Mouse (Mus musculus): Measurements from ENCODE around the gene Zfp319.
A peak's percentile ranks its signal among the peaks of the same experiment; 100 is the strongest.
"Not testable (repeated sequence)": the region's sequence is repeated elsewhere in the genome, so short reads cannot be mapped to it uniquely, and the experiment has no call there.

Zfp319 gene

DNA sequence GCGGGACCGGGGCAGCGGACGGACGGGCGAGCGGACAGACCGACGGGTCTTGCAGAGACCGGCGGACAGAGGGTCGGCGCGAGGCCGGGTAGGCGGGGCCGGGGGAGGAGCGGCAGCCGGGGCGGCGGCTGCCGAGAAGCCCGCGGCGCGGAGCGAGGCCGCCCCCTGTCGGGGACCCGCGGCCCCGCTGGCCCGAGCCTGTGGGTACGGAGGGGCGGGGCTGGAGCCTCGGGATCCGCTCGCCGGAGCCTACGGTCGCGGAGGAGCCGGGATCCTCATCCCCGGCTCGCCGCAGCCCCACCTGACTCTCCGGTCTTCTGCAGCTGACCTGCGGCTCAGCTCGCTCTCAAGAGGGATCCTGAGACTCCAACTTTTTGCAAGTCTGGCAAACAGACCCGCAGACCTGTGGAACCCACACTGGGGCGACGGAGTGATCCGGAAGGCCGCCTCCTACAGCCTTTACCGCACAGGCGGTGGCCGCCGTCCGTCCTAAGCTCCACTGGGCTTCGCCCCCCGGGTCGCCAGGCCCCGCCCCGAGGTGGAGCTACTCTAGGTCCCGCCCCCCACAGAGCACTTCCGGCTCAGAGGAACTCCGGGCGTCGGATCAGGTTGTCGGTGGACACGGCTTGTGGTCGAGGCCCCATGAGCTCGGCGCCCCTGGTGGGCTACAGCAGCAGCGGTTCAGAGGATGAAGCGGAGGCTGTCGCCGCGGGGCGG is at the start of gene Zfp319, which contains the start of gene Usb1:
Zfp319 (minus strand) TSS at position 231 of the 717 bp plus-strand sequence.
Usb1 (plus strand) TSS at position 565 of the 717 bp plus-strand sequence.
- DNase-seq: peak; percentile 95

DNA sequence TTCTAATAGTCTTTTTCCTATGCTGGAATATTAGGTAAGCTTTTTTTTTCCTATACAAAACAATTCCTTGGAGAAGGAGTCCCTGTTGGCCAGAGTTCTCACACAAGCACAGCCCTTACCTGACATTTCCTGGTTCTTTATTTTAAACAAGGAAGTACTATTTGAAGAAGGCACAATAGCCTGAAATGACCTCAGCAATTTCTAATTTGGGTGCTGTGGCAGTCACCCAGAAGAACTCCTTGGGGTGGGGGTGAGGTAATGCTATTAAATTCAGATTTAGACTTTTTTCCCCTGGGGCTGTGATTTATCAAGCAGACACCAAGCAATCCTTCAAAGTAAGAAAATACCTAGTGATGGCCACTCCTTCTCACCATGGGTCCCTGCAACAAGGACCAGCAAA is 49.2 kb upstream of the Zfp319 start:
- no peak for DNase-seq

DNA sequence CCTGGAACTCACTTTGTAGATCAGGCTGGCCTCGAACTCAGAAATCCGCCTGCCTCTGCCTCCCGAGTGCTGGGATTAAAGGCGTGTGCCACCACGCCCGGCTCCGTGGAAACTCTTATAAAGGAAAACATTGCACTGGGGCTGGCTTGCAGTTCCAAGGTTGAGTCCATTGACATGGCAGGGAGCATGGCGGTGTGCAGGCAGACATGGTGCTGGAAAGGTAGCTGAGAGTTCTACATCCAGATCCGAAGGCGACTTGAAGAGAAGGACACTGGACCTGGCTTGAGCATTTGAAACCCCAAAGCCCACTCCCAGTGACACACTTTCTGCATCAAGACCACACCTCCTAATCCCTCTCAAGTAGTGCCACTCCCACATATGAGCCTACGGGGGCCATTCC is 47.2 kb upstream of the Zfp319 start:
- DNase-seq: not testable (repeated sequence)

DNA sequence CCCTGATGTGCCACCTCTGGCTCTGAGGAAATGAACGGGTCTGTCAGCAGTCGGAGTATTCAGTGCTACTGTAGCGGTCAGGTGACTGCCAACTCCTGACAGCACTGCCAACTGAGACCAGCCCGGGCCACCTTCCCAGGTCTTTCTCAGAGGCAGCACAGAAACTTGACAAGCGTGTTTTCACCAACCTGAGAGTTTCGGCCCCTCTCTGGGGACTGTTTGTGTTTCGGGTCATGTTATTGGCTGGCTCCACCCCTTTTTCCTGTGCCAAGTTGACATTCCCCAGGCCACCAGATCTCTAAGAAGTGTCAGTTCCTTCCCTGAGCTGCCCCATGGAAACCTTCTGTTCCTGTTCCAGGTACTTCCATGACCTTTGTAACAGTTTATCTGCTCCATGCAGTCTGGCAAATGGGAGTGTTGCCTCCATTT is 46.1 kb upstream of the Zfp319 start:
- peak; percentile 29 for DNase-seq

DNA sequence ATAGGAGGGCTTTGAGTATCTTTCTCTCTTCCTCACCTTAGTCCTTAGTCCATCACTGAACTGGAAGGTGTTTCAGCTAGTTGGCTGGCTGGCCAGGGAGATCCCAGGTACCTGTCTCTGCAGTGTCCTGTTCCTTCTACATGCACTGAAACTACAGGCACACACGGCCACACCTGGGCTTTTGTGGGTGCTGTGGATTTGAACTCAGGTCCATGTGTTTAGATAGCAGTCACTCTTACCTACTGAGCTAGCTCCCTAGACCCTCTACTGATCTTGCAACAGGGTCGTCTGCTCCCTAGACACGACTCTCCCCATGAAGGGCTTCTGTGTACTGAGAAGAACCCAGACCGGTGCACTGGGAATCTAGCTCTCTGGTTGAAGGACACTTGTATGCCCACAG is 45.4 kb upstream of the Zfp319 start:
- DNase-seq: no peak

DNA sequence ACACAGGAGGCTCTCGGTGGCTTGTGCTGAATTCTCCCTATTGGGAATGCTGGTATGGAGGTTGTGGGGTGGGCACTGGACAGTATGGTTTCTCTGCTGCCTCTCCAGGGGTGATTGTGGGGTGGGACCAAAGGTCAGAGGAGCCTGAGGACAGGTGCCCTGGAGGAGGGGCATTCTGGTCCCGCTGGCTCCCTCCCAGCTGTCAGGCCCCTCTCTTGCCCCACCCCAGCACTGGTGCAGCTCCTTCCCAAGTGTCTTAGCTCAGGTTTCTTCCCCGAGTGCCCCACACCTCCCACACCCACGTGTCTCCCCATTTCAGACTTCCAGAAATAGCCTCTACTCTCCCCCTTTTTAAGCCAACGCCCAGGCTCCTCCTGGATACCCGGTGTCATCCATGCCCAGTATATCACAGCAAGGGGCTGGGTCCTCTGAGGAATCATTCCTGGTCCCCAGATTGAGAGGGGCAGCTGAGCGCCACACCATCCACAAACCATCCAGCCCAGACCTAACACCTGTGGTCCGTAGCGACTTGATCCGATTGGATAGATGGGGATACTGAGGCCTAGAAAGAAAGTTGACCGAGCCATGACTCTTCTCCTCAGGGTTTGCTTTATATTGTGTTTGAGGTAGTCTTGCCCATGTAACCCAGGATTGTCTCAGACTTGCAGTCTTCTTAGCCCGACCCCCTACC is 44.7 kb upstream of the Zfp319 start:
- DNase-seq: no peak

DNA sequence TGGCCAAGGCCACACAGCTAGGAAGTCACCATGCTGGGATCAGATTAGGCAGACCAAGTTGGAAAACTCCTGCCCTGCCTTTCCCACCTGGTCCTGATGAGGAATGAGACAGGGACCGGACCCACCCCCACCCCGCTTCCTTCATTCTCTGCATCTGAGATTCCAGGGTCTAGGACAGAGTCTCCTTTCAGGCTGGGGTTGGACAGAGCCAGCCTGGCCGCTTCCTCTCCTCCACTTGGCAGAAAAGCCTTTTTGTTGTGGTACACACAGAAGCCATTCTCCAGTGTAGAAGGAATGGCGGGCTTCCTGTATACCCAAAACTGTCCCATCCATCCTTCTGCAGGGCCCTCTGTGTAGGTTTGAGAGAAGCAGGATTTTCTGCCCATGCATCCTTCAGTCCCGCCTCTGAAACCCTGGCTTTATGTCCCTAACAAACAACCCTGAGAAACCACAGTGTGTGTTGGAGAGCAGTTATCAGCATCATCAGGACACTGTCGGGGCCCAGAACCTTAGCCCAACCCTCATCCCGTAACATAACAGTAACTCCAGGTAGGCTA is 43.7 kb upstream of the Zfp319 start:
- no peak for DNase-seq

DNA sequence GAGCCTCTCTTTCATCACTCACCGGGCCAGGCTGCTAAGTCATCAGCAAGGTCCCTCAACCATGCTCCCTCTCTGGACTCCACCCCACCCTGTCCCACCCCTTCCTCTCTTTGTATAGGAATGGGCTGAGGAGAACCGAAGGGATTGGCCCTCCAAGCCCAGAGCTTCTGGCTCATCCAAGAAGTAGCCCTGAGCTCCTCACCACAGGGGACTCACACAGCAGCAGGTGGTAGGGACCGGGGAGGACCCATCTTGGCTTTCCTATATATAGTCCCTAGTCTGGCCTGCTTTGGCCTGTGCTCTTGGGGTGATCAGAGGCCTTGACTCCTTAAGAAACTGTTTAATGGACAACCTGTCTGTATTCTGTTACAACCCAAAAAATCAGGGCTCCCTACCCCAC is 42.7 kb upstream of the Zfp319 start:
- no peak for DNase-seq

DNA sequence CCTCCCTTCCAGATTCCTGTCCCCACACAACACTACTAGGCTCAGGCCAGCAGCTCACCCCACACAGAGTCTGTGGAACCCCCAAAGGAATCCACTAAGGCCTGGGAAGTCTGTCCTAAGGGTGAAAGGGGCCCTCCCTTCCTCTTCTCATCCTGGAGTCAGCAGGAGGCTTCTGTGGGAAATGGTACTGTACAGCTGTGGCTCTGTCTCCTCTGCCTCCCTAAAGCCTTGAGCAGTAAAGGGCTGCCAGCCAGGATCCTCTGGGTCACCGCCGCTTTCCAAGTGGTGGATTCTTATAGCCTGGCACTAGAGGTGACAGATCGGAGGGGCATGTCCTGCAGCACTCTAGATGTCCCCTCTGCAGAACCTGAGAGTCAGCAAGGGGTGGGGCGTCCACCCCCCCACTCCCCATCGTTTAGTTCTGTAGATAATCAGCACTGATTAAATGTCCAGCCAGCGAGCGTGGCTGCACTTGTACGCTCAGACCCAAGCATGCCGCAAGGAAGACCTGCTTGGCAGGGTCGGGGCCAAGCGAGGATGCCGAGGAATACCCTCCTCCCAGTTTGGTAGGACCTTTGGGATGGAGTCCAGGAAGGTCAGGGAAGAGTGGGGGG is 41.7 kb upstream of the Zfp319 start:
- no peak for DNase-seq

DNA sequence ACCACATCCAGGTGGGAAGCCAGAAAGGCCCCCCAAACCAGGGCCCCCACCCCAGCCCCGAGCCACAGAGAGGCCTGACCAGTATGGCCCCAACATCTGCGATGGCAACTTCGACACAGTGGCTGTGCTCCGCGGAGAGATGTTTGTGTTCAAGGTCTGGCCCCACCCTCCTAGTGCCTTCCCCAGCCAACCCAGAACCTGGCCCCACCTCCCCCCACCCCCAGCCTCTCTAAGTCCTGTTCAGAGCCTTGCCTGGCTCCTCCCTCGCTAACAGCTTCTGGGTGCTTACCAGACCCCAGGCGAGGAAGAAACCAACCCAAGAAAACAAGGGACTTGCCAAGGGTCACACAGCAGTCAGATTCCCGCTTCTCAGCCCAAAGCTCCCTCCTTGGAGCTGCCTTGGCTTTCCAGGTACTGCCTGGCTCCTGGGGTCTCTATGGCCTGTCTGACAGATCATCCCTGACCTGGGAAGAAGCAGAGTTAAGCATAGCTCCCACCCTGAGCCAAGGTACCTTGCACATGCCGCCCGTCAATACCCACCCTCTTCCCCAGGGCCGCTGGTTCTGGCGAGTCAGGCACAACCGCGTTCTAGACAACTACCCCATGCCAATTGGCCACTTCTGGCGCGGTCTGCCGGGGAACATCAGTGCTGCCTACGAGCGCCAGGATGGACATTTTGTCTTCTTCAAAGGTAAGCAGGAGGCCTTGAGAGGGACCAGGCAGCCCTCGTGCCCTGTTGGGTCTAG is 38.0 kb upstream of the Zfp319 start:
- DNase-seq: no peak

DNA sequence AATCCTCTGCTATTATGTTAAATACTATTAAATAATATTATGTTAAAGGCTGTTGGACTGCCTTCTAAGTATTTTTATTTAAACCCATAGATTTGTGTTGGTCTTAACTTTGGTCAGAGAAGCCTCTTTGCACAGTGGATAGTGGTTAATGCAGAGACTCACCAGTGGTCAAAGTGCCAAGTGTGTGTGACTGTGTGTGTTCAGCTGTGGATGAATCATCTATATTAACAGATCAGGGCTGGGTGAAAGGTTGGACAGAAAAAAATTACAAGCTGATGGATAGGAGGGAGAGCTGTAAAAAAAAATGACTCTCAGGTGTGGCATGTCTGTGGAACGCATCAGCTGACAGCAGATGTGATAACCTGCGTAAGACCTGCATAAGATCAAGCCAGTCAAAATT is 32.1 kb upstream of the Zfp319 start:
- DNase-seq: no peak

DNA sequence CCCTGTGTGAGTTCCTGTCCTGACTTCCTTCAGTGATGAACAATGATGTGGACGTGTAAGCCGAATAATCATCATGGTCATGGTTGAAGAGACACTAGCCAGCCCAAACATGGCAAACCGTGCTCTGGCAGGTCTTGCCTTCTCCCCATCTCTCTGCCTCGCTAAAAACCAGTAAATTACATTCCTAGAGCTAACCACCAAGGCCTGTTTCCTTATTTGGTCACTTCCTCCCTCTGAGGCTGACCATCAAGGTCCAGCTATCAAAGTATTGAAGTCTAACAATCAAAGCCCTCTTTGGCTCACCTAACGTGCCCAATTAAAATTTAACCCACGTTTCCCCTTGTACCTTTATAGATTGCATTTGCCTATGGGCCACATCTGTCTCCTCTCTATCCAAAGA is 30.5 kb upstream of the Zfp319 start:
- no peak for DNase-seq

DNA sequence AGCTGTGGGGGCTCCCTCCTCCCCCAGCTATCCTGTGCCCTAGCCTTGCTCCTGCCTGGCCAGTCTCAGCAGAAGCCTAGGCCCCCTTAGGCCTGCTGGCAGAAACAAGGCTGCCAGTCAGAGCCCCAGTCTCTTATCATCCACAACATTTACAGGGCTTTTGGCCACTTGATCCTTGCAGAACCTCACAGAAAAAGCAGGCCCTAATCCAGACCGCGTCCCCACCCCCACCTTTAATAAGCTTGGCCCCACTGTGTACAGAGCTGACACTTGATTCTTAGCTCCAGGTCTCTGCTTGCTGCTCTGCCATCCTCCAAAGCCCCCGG is 29.2 kb upstream of the Zfp319 start:
- no peak for DNase-seq

DNA sequence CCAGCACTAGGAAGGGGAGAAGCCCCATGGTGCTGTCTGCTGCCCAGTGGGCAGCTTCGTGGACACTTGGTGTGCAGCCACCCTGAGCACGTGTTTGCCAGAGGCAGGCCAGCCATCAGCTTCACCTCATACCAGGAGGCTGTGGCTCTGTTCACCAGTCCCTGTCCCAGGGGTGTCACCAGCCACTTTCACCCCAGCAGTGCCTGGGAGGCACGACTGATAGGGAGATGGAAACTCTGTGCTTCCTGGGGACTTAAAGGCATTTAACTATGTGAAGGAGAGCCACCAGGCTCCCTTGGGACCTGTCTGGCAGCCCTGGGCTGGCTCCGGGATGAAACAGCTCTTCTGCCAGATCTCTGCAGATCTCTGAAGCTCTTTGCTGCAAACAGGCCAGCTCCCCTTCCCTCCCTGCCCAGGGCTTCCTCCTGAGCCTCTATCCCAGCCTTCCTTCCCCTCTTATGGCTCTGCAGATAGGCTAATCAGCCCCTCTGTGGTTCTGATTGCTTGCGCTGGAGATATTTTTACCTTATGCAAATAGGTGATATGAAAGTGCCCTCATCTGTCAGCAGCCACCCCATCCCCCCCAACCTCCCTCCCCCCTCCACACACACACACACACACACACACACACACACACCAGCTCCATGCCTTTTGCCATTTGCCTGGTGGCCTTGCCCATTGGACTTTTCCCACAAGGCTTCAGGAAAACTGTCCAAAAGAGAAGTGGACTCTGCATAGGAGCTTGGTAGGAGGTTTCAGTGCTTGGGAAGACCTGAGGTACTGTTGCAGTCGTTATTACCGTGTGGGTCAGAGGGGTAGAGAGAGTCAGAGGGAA is 28.6 kb upstream of the Zfp319 start:
- no peak for DNase-seq

DNA sequence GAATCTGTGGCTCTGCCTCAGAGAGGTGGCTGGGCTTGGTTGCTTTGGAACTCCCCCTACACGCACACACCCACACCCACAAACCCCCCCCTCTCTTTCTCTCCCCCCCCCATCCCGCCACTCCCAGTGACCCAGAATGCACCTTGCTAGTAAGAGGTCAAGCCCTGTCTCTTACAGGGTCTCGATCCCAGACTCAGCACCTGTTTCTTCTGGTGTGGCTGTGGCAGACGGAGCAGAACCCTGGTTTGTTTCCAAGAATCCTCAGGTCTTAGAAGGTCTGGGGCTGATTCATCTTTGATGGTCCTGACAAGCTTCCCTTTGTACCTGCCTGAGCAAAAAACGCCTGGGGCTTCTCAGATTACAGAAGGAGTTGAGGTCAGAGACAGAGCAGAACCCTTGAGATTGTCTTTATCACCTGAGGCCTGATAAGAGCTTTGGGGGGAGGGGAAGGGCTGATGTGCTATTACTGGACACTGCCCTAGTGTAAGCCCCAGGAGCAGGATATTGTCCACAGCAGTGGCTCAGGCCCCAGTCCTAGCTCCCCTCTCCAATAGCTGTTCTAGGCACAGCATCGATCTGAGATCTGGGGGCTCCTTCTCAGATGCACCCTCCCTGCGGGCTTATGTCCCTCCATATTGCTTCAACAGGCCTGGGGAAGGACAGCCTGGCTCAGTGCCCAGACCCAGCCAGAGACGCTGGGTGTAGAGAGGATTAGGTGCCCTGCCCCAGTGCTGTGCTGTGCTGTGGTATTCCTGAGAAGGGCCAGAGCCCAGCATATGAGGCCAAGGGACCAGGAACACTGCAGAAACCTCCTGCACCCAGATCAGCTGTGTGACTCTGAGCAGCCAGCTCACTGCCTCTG is 27.0 kb upstream of the Zfp319 start:
- DNase-seq: no peak

DNA sequence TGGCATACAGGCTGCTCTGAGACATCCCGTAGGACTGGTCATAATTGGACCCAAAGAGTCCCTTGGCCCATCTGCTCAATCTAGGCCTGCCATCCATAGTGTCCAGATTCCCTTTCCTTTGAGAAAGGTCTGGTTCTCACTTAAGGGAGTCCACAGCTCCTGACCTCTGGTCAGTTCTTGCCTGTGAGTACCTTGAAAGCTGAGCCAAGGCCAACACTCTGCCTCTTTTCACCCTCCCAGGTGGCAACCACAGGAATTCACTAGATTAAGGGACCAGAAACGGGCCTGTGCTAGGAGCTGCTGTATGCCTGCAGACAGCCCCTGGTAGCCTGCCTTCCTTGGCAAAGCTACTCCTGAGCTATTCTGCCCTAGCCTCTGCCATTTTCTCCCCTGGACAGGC is 22.9 kb upstream of the Zfp319 start:
- no peak for DNase-seq

DNA sequence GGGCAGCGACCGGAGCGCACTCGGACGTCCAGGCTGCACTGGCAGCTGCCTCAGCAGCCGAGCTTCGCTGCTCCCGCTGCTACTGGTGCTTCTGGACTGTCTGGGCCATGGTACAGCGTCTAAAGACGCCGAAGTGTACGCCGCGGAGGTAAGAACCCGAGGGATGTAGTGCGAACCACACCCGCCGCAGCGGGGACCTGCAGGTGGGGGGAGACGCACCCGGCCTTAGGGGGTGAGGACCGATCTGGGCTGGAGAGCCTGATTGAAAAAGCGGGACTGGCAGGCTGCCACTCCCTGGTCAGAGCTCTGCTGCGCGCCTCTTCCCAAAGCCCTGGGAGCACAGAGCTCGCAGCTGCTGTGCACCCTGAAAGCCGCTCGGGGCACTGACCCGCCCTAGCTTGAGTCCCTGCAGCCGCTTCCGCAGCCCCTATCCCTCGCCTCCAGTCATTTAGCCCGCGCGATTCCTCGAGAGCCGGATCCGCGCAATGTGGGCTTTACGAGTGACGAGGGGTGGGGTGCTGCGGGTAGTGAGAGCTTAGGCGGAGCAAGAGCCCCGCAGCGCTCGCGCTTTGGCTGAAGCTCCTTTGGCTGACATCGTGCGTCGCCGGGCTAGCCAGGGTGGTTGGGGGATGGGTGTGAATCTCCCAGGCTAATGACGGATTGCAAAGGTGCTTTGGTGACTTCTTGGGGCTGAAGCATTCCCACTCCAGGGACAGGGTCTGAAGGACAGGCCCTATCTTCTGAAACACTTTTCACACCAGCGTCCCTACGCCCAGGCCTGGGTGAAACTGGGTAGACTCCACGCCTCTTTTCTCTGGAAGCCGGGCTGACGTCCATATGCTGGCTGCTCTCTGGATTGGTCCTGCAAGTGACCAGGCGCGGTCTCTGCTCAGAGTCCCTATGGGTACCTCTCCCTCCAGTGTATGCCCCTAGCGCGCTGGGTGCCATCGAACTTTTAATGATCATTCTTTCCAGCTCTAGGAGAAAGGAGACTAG is 21.4 kb upstream of the Zfp319 start:
- DNase-seq: peak; percentile 40

DNA sequence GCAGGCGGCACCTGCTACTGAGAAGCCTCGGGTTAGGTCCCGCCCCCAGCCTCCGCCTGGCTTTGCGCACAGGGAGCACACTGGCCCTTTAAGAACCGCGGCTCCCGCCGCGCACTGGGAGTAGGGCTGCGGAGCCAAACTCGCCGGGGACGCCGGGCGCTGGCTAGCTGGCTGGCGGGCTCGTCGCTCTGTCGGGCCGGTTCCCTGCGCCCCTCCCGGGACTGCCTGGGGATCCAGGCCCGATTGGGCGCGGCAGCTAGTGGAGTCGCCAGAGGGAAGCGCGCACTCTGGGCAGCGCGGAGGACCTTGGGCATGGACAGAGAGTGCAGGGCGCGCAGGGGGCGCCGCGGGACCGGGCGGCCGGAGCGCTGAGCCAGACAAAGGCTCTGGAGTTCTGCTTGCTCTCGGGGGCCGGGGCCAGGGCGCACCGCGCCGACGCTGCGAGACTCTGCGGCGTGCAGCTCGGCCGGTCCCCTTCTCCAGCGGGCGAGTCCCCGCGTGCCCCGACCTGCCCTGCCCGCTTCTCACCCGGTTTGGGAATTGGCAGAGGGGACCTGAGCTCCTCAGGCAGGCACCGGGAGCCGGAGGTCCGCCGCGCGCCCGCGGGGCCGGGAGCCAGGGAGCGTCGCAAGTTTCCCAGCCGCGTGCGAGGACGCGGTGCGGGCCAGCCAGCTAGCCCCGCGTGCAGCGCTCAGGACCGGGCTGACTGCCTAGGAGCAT is 20.6 kb upstream of the Zfp319 start, which contains the start of gene Mmp15:
Mmp15 (plus strand) TSS at position 118 of the 720 bp plus-strand sequence.
- peak; percentile 77 for DNase-seq

DNA sequence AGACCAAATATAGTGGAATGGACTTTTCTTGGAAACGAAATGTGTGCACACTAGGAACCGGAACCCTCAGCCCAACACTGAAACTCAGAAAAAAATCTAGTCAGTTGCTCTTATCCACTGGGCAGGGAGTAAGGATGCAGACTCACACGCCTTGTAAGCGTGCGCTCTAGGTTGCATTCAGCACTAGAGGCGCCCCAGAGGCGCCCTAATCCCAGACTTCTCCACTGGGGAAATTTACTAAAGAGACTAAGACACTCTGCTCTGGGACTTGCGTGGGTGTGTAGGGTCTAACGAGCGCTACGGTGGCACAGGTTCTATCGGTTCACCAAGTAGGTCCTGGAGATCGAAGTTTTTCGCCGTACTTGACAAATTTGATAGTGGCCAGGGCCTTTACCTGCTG is 19.7 kb upstream of the Zfp319 start:
- DNase-seq: peak; percentile 23

Data from kidney, adult 18-20 months (tissue).